Mouse (Mus musculus) megakaryocyte, embryonic 14.5 days (primary cell): Measurements from ENCODE around the gene Skint1. TPM values are rescaled to one million over a fixed set of nuclear protein-coding genes. Genes with fewer than 3 reads are reported as not detected.
"Not testable (repeated sequence)": the region's sequence is repeated elsewhere in the genome, so short reads cannot be mapped to it uniquely, and the experiment has no call there.

Experiments used
- H3K27me3 ChIP-seq: replicated peaks from 2 replicates; pipeline ENCODE3; 2012; ENCODE audit warnings: inconsistent platforms
- H3K36me3 ChIP-seq: replicated peaks from 2 replicates; pipeline ENCODE3; 2012; ENCODE audit warnings: low read length, inconsistent platforms, mixed read lengths
- H3K4me1 ChIP-seq: 2 replicates; pipeline ENCODE4 v1.6.1; 2012; ENCODE audit warnings: inconsistent platforms
- H3K4me3 ChIP-seq: replicated peaks from 2 replicates; pipeline ENCODE3; 2012; ENCODE audit warnings: moderate library complexity, mild to moderate bottlenecking, inconsistent platforms
- H3K9me3 ChIP-seq: 2 replicates; pipeline ENCODE4 v1.6.1; 2012; ENCODE audit warnings: inconsistent platforms
- FLI1 ChIP-seq: IDR thresholded peaks from 2 replicates; pipeline ENCODE4 v1.6.1; 2012; ENCODE audit warnings: low read length, inconsistent platforms, mixed read lengths
- GATA1 ChIP-seq: IDR thresholded peaks from 3 replicates; pipeline ENCODE4 v1.6.1; 2012; ENCODE audit warnings: mixed read lengths, low read length, inconsistent platforms, borderline replicate concordance
- polyA plus RNA-seq: library from polyadenylated mRNA; stranded (reverse); fragments of >175 nt; gene quantifications from 2 replicates; pipeline ENCODE4 v1.2.3, GENCODE M21; 2012; ENCODE audit warnings: low replicate concordance; ENCODE audit not compliant: insufficient read depth

Skint1 gene
- not detected in 2 replicates for polyA plus RNA-seq

GRCm38 (mm10) chr4:112005969-112006368 is at the start of gene Skint1:
Gene Skint1, plus strand, starts transcription at chr4:112006269.
- H3K4me1 ChIP-seq = no peaks in the 10 kb centered on the region
- no peaks in the 10 kb centered on the region for H3K27me3 ChIP-seq
- H3K36me3 ChIP-seq = no peaks in the 10 kb centered on the region
- no peak within 1 kb of the TSS for H3K4me3 ChIP-seq
- TF ChIP-seq GATA1 (no peak), FLI1 (no peak)
- no peaks in the 10 kb centered on the region for H3K9me3 ChIP-seq

- Histone ChIP-seq H3K4me3 (no peak overlapping the region), H3K36me3 (no peaks in the 10 kb centered on the region), H3K27me3 (no peaks in the 10 kb centered on the region), H3K4me1 (no peaks in the 10 kb centered on the region), H3K9me3 (no peaks in the 10 kb centered on the region)
- TF ChIP-seq FLI1 (no peak), GATA1 (no peak)
Measured at GRCm38 (mm10) chr4:111961309-111961708, 44.8 kb upstream of the Skint1 start.

- not testable (repeated sequence) for H3K4me1 ChIP-seq, H3K9me3 ChIP-seq, H3K36me3 ChIP-seq, H3K4me3 ChIP-seq, H3K27me3 ChIP-seq
Measured at GRCm38 (mm10) chr4:111963241-111963640, 42.8 kb upstream of the Skint1 start.

- Histone ChIP-seq H3K4me1 (no peaks in the 10 kb centered on the region), H3K27me3 (no peaks in the 10 kb centered on the region), H3K9me3 (no peaks in the 10 kb centered on the region), H3K36me3 (no peaks in the 10 kb centered on the region), H3K4me3 (no peak overlapping the region)
- TF ChIP-seq GATA1 = no peak
- no peak for TF ChIP-seq FLI1
Measured at GRCm38 (mm10) chr4:111963669-111964068, 42.4 kb upstream of the Skint1 start.

GRCm38 (mm10) chr4:111972623-111973022 is 33.4 kb upstream of the Skint1 start, which contains the start of gene Skint7:
Gene Skint7, plus strand, starts transcription at chr4:111972923.
- Histone ChIP-seq H3K36me3 (no peaks in the 10 kb centered on the region), H3K27me3 (no peaks in the 10 kb centered on the region), H3K9me3 (no peaks in the 10 kb centered on the region), H3K4me3 (no peak within 1 kb of the TSS), H3K4me1 (no peaks in the 10 kb centered on the region)
- TF ChIP-seq FLI1 (no peak), GATA1 (no peak)

GRCm38 (mm10) chr4:112071716-112072115 is 65.6 kb downstream of the Skint1 start, which contains the start of gene Skint4:
Gene Skint4, plus strand, starts transcription at chr4:112072016.
- Histone ChIP-seq H3K27me3 (no peaks in the 10 kb centered on the region), H3K36me3 (no peaks in the 10 kb centered on the region), H3K9me3 (no peaks in the 10 kb centered on the region), H3K4me1 (no peaks in the 10 kb centered on the region), H3K4me3 (no peak within 1 kb of the TSS)
- no peak for TF ChIP-seq GATA1
- TF ChIP-seq FLI1 = no peak

Other genes with a start within 250 kb of the Skint1 start
- gene Slc5a9, start 103.4 kb upstream of the Skint1 start, polyA plus RNA-seq = not detected in 2 replicates
- gene Skint8, start 86.9 kb upstream of the Skint1 start, polyA plus RNA-seq = not detected in 2 replicates
- gene Skint7, start 33.3 kb upstream of the Skint1 start, polyA plus RNA-seq = 1.2 TPM in 1 of 2 replicates, not detected in the other
- not detected in 2 replicates for gene Skint4, start 65.7 kb downstream of the Skint1 start, polyA plus RNA-seq
- not detected in 2 replicates for gene Skint3, start 226.0 kb downstream of the Skint1 start, polyA plus RNA-seq